Mouse (Mus musculus) intestine, postnatal 0 days (tissue): Measurements from ENCODE around the gene Tmem120b. TPM values are rescaled to one million over a fixed set of nuclear protein-coding genes. Genes with fewer than 3 reads are reported as not detected.

Experiments
- ATAC-seq: fragments of 200-750 bp; cut with Nextera tagmentation; 2 replicates; pipeline ENCODE4 v1.8.0; 2017; ENCODE audit warnings: mild to moderate bottlenecking, moderate TSS enrichment, moderate library complexity
- H3K27ac ChIP-seq: fragments of 300-500 bp; sonication (generic); 2 replicates; pipeline ENCODE4 v1.5.1; 2014; ENCODE audit warnings: mild to moderate bottlenecking, low read depth, low read length, moderate library complexity
- H3K27me3 ChIP-seq: fragments of 300-500 bp; sonication (generic); replicated peaks from 2 replicates; pipeline ENCODE4 v1.6.1; 2014; ENCODE audit warnings: low read length, mixed read lengths; ENCODE audit not compliant: control insufficient read depth, insufficient read depth
- H3K36me3 ChIP-seq: fragments of 300-500 bp; sonication (generic); 2 replicates; pipeline ENCODE4 v1.6.1; 2014; ENCODE audit warnings: mild to moderate bottlenecking, moderate library complexity; ENCODE audit not compliant: control insufficient read depth, insufficient read depth
- H3K4me1 ChIP-seq: fragments of 300-500 bp; sonication (generic); replicated peaks from 2 replicates; pipeline ENCODE4 v1.6.1; 2014; ENCODE audit warnings: antibody characterized with exemption, low read length, mixed read lengths; ENCODE audit not compliant: control insufficient read depth, insufficient read depth
- H3K4me2 ChIP-seq: fragments of 300-500 bp; sonication (generic); replicated peaks from 2 replicates; pipeline ENCODE4 v1.6.1; 2014; ENCODE audit warnings: low read depth, mild to moderate bottlenecking, moderate library complexity
- H3K4me3 ChIP-seq: fragments of 300-500 bp; sonication (generic); 2 replicates; pipeline ENCODE4 v1.5.1; 2014; ENCODE audit warnings: low read depth, low read length
- H3K9ac ChIP-seq: fragments of 300-500 bp; sonication (generic); 2 replicates; pipeline ENCODE4 v1.6.1; 2014; ENCODE audit warnings: mild to moderate bottlenecking, low read depth, low read length
- H3K9me3 ChIP-seq: fragments of 300-500 bp; sonication (generic); 2 replicates; pipeline ENCODE4 v1.6.1; 2016; ENCODE audit warnings: mixed run types; ENCODE audit not compliant: control insufficient read depth
- CTCF ChIP-seq: sonication (generic); IDR thresholded peaks from 2 replicates; pipeline ENCODE4 v1.5.1; 2016; ENCODE audit warnings: low read depth, mild to moderate bottlenecking, control low read depth, antibody characterized with exemption, moderate library complexity
- WGBS: fragments of 180-500 bp; shearing (Covaris S2); extraction: QIAGEN DNeasy Blood & Tissue Kit; methylation state at CpG from one replicate; pipeline ENCODE4 v1.1.7; 2014; 5-methylcytosine and 5-hydroxymethylcytosine counted together
- polyA plus RNA-seq: library from polyadenylated mRNA; unstranded; fragments of >200 nt; fragmentation: Nextera tagmentation; extraction: Ambion mirVana; gene quantifications from 2 replicates; pipeline ENCODE4 v1.2.1, GENCODE M21; 2015

Tmem120b gene
- polyA plus RNA-seq, 1 experiment from 2014 or later: 3.2 TPM

DNA sequence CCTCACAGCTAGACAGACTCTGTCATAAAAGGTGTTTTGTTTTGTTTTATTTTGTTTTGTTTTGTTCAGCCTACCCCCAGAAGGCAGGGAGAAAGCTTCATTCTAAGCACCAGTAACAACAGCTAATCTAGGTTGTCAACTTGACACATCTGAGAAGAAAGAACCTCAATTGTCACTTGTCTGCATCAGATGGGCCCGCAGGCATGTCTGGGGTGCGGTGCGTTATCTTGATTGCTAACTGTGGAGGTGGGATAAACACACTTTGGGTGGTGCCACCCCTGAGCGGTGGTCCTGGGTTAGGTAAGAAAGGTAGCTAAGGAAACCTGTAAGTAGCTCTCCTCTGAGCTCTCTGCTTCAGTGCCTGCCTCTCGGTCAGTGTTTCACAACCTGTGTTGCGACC lies 58.8 kb downstream of the Tmem120b start:
- no peak for TF ChIP-seq CTCF
- Histone ChIP-seq H3K27ac (no peak overlapping the region), H3K36me3 (no peaks in the 10 kb centered on the region; the same call in 1 of the 2 replicates), H3K4me1 (no peaks in the 10 kb centered on the region; the same call in none of the 2 replicates), H3K9ac (no peak overlapping the region), H3K4me2 (no peak overlapping the region), H3K4me3 (no peak overlapping the region), H3K9me3 (no peaks in the 10 kb centered on the region), H3K27me3 (no peaks in the 10 kb centered on the region)
- ATAC-seq: no peak
- WGBS: 78% methylated on average over 6 of the region's 6 CpGs

DNA sequence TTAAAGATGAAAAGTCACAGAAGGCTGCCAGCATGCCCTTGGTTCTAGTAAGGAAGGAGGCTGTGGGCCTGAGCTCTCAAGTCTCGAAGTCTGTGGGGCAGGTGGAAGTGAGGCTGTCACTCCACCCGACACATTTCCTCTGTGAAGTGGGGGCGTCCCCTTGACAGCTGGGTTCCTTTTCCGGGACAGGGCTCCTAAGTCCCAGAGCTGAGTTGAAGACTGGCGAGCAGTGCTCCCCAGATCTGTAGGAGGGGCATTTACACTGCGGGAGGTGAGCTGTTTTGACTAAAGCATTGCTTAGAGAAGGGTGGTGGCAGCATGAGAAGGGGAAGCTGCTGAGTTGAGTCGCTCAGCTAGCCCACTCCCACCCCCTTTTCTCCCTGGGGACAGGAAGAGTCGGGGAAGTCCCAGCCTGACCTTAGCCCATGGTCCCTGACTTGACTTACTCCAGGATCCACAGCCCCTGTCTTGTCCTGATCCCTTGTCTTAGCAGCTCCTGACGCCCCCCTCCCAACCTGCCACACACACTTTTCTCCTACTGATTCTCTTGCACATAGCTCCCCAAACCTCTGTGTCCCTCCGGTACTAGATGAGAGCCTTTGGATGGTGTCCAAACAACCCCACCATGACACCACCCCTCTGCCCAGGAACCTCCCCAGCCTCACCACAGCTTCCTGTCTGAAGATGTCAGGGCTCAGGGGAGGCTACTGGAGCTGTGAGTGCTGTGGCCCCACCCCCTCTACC lies 60.4 kb downstream of the Tmem120b start:
- no peak overlapping the region for H3K9ac ChIP-seq
- no peak overlapping the region for H3K27ac ChIP-seq
- ATAC-seq: no peak
- no peaks in the 10 kb centered on the region for H3K27me3 ChIP-seq
- no peak for TF ChIP-seq CTCF
- no peaks in the 10 kb centered on the region; the same call in none of the 2 replicates for H3K4me1 ChIP-seq
- H3K36me3 ChIP-seq: no peaks in the 10 kb centered on the region; the same call in 1 of the 2 replicates
- H3K4me2 ChIP-seq: no peak overlapping the region
- no peaks in the 10 kb centered on the region for H3K9me3 ChIP-seq
- H3K4me3 ChIP-seq: no peak overlapping the region
- 73% methylated on average over 10 of the region's 10 CpGs for WGBS

DNA sequence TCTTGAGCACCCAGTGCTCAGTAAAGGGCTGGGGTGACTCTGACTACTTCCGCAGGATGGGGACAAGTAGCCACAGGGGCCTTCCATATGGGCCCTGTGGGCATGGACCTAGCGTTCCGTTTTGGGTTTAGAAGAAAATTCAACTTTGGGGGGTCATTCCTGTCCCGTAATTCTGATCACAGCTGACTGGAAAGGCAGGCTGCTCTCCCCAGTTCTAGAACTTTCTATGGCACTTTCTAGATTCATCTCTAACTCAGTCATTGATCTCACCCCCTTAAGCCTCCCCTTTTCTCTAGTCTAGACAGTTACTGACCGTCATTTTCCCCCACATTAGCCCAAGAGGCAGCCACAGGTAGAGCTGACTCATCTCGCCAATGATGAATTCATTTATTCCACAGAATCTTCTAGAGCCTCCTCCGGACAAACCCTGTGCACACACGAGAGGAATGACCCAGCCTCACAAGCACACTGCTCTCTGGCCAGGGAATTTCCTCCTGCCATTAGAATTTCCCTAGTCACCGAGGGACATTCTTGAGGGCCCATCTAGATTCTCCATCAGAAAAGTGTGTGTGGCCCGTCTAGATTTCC lies 61.0 kb downstream of the Tmem120b start:
- Histone ChIP-seq H3K4me2 (no peak overlapping the region), H3K4me1 (no peaks in the 10 kb centered on the region; the same call in none of the 2 replicates), H3K9me3 (no peaks in the 10 kb centered on the region), H3K36me3 (no peaks in the 10 kb centered on the region; the same call in 1 of the 2 replicates), H3K27ac (no peak overlapping the region), H3K9ac (no peak overlapping the region), H3K4me3 (no peak overlapping the region), H3K27me3 (no peaks in the 10 kb centered on the region)
- no peak for ATAC-seq
- TF ChIP-seq CTCF: no peak
- 89% methylated on average over 10 of the region's 10 CpGs for WGBS

DNA sequence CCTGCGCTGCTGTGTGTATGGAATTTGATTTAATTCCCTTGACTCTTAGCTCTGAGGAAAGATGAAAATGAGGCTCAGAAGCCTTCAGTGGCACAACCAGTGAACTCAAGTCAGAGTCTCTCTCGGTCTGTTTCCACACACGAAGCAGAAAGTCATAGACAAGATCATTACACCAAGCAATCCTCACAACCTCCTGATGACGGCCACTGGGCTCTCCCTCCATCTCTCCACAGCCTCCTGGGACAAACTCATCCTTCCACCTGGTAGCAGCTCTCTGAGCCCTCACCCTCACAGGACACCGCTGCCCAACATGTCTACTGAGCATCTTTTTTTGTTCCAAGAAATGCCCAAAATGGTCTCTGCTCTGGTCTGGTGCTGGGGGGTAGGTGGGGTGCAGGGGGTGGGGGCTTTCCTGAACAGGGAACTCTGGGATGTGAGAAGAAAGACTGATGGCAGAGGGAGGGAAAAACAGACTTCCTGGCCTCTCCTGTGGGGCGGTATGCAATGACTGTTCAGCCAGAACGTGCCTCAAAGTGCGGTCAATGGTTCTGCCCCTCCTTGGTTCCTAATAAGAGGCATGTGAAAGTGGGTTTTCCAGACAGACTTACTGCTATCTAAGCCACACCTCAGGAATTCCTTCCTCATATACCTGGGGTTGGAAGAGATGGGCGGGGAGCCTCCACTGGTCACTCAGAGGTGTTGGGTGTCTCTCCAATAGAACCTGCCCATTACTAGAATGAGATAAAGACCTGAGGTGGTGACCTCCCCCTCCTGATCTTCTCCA lies 62.0 kb downstream of the Tmem120b start:
- no peaks in the 10 kb centered on the region; the same call in 1 of the 2 replicates for H3K36me3 ChIP-seq
- H3K4me1 ChIP-seq: peaks cover 3% of the 10 kb centered on the region
- peak overlapping the region; percentile 50 for H3K27ac ChIP-seq
- no peak overlapping the region for H3K4me3 ChIP-seq
- H3K9me3 ChIP-seq: no peaks in the 10 kb centered on the region
- no peaks in the 10 kb centered on the region for H3K27me3 ChIP-seq
- peak; percentile 52 for ATAC-seq
- peak overlapping the region; percentile 81; the same call in 1 of the 2 replicates for H3K4me2 ChIP-seq
- WGBS: 60% methylated on average over 9 of the region's 9 CpGs
- H3K9ac ChIP-seq: no peak overlapping the region
- TF ChIP-seq CTCF: no peak

DNA sequence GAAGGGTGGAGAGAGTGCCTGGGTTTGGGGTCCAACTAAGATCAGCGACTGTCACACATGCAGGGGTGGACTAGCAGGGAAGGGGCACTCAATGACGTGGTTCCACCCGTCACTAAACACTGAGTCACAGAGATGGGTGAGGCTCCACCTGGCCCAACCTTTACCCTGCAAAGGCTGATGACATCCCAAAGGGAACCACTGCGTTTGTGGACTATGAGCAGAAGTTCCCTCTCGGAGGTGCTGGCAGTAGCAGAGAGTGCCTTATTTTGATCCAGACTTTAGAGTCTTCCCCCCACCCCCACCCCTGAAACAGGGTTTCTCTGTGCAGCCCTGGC lies 62.6 kb downstream of the Tmem120b start:
- Histone ChIP-seq H3K4me2 (peak overlapping the region; percentile 81), H3K27me3 (no peaks in the 10 kb centered on the region), H3K4me3 (no peak overlapping the region), H3K9ac (no peak overlapping the region), H3K4me1 (peaks cover 6% of the 10 kb centered on the region), H3K36me3 (no peaks in the 10 kb centered on the region; the same call in 1 of the 2 replicates), H3K9me3 (no peaks in the 10 kb centered on the region), H3K27ac (peak overlapping the region; percentile 50)
- peak; percentile 70 for ATAC-seq
- no peak for TF ChIP-seq CTCF
- 50% methylated on average over 5 of the region's 5 CpGs for WGBS

DNA sequence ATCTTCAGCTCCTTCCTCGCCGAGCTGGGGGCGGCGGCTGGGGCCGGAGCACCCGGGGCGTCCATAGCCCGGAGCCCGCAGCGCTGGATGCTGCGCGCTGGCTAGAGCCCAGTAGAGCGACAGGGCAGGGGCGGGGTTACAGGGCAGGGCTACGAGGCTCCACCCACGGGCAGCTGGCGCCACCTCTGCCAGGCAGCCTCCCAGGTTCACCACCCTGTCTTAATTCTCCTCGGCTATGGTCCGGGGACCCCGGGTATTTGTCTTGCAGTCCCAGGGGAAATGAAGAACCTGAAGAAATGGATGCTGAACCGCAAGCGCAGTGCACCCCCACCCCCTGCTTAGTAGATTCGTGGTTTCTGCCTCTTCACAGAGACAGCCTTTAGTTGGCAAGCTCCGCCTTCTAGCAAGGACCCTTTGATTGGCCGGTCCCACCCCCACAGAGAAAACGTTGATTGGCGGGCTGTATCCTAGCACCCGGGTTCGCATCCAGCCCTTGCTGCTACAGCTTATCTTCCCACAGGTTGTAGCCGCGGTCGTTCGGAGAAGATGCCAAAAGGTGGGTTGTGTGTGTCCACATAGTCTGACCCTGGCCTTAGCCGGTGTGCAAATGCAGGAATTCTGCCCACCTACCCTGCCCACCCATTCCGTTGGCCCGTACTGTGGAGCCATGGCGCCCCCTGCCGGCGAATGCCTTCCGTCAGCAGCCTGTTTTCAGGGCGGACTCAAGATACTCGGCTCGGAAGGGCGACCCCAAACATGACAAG lies 64.3 kb downstream of the Tmem120b start, which contains the start of gene Rhof:
Rhof (minus strand) TSS at position 385 of the 764 bp plus-strand sequence.
- no peaks in the 10 kb centered on the region; the same call in 1 of the 2 replicates for H3K36me3 ChIP-seq
- H3K9me3 ChIP-seq: no peaks in the 10 kb centered on the region
- H3K4me2 ChIP-seq: peak within 1 kb of the TSS; percentile 81
- peak within 1 kb of the TSS; percentile 60 for H3K9ac ChIP-seq
- no peaks in the 10 kb centered on the region for H3K27me3 ChIP-seq
- H3K4me1 ChIP-seq: peaks cover 12% of the 10 kb centered on the region
- WGBS: 6% methylated on average over 41 of the region's 44 CpGs
- peak; percentile 95 for TF ChIP-seq CTCF
- H3K27ac ChIP-seq: peak within 1 kb of the TSS; percentile 21
- peak; percentile 19 for ATAC-seq
- peak within 1 kb of the TSS; percentile 42 for H3K4me3 ChIP-seq
